9 mouse cellular contexts compared by ENCODE assay signal in the genomic region with DNA sequence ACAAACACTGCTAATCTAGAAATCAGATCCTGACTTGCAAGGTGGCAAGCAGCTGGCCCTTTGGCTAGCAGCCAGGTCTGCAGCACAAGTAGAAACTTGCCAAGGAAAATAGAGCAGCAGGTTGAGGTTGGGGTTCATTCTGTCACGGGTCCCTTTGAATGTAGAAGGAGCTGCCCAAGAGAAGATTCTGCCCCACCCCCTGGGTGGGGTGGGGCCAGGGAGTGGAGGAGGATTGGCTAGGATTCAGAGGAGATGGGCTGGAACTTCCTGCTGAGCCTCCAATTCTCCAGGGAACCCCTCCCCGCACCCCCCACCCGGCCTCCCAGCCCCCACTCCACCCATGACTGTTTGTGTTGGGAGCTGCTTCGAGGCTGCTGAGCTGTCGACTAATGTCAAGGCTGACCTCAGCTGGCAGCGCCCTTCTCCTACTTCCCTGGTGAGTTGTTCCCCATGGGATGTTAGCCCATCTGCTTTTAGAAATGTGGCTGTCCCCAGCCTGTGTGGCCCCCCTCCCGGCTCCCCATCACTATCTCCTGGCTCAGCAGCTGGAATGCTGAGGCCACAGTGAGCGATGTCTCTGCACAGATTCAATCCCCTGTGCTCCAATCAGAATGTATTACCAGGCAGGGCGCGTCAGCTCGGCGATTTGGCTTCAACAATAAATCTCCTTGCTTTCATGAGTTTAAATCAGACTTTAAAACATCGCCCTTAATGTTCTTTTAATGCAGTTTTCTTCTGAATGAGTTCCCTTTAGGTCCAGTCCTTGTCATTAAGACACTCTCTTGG.
DNase-seq lines count a peak whose midpoint lies in the region; ATAC-seq and TF ChIP-seq lines count a peak whose summit lies in the region.
"Had no signal": no experiment of that assay in that cellular context is flagged by ENCODE, and none has a peak within 500 bp of the region (broad histone marks: within the 10 kb centered on the region; RNA-seq: fewer than 3 reads in every experiment).

No protein-coding gene starts in this region.

- no peak for TF ChIP-seq EP300 in stomach, postnatal 0 days (optimal IDR thresholded peaks at IDR 0.05)

- 2% methylated on average over 13 of the region's 13 CpGs for whole genome bisulfite sequencing in heart, embryonic 12.5 days
- 1% methylated on average over 13 of the region's 13 CpGs for WGBS in kidney, embryonic 15.5 days
- 5% methylated on average over 13 of the region's 13 CpGs for WGBS in stomach, postnatal 0 days

- peaks cover 15% of the 10 kb centered on the region for H3K4me1 ChIP-seq in heart, embryonic 12.5 days (replicated peaks)
- H3K4me1 ChIP-seq in kidney, embryonic 15.5 days: peaks cover 17% of the 10 kb centered on the region
- H3K4me1 ChIP-seq in stomach, postnatal 0 days (replicated peaks; ENCODE audit: control insufficient read depth, insufficient read depth): 0 out of 2 replicates have a peak, but pooled peaks cover 2% of the 10 kb centered on the region

- no peak overlapping the region for H3K27ac ChIP-seq in layer of hippocampus, adult 2 months
- no peak overlapping the region for H3K27ac ChIP-seq in heart, embryonic 12.5 days (ENCODE audit: poor library complexity, severe bottlenecking)
- H3K27ac ChIP-seq in kidney, embryonic 15.5 days: peak overlapping the region; percentile 58; the same call in 1 of the 2 replicates
- peak overlapping the region; percentile 65 for H3K27ac ChIP-seq in stomach, postnatal 0 days (replicated peaks)
- H3K27ac ChIP-seq: liver, embryonic 14.5 days had no signal

- H3K4me3 ChIP-seq in layer of hippocampus, adult 2 months: peak overlapping the region; percentile 40
- peak overlapping the region; percentile 31 for H3K4me3 ChIP-seq in heart, embryonic 12.5 days
- H3K4me3 ChIP-seq in kidney, embryonic 15.5 days (replicated peaks): peak overlapping the region; percentile 41
- peak overlapping the region; percentile 26 for H3K4me3 ChIP-seq in stomach, postnatal 0 days (ENCODE audit: low read depth, low read length)

- no peak for TF ChIP-seq CTCF in layer of hippocampus, adult 2 months (conservative IDR thresholded peaks at IDR 0.05)
- TF ChIP-seq CTCF in stomach, postnatal 0 days (IDR thresholded peaks at IDR 0.05; ENCODE audit: low read depth): no peak

- H3K27me3 ChIP-seq in heart, embryonic 12.5 days (replicated peaks): peaks cover 9% of the 10 kb centered on the region
- 0 out of 2 replicates have a peak, but pooled peaks cover 9% of the 10 kb centered on the region for H3K27me3 ChIP-seq in kidney, embryonic 15.5 days
- H3K27me3 ChIP-seq in stomach, postnatal 0 days (ENCODE audit: control insufficient read depth, insufficient read depth, low read length): no peaks in the 10 kb centered on the region

- H3K4me2 ChIP-seq in heart, embryonic 12.5 days: peak overlapping the region; percentile 73
- H3K4me2 ChIP-seq in kidney, embryonic 15.5 days: peak overlapping the region; percentile 74
- peak overlapping the region; percentile 56 for H3K4me2 ChIP-seq in stomach, postnatal 0 days (replicated peaks; ENCODE audit: low read depth)

- H3K9ac ChIP-seq in heart, embryonic 12.5 days: no peak overlapping the region
- peak overlapping the region; percentile 29; the same call in 1 of the 2 replicates for H3K9ac ChIP-seq in kidney, embryonic 15.5 days
- H3K9ac ChIP-seq in stomach, postnatal 0 days (ENCODE audit: low read length): peak overlapping the region; percentile 2; the same call in 1 of the 2 replicates
- H3K9ac ChIP-seq: liver, embryonic 14.5 days had no signal

- no peaks in the 10 kb centered on the region for H3K9me3 ChIP-seq in heart, embryonic 12.5 days (replicated peaks)
- H3K9me3 ChIP-seq in kidney, embryonic 15.5 days (replicated peaks): no peaks in the 10 kb centered on the region
- no peaks in the 10 kb centered on the region for H3K9me3 ChIP-seq in stomach, postnatal 0 days (ENCODE audit: control insufficient read depth, low read length)

- no peaks in the 10 kb centered on the region for H3K36me3 ChIP-seq in heart, embryonic 12.5 days
- H3K36me3 ChIP-seq in kidney, embryonic 15.5 days: no peaks in the 10 kb centered on the region
- H3K36me3 ChIP-seq in stomach, postnatal 0 days (ENCODE audit: control insufficient read depth, insufficient read depth, low read length): no peaks in the 10 kb centered on the region

- ATAC-seq in heart, embryonic 12.5 days (ENCODE audit: insufficient number of reproducible peaks, low FRiP score): peak; percentile 57; the same call in 1 of the 2 replicates
- ATAC-seq in kidney, embryonic 15.5 days (replicated peaks; ENCODE audit: low FRiP score): peak; percentile 85
- ATAC-seq in stomach, postnatal 0 days (ENCODE audit: low FRiP score, low TSS enrichment): peak; percentile 87

- peak in 1 of 2 experiments; percentile 1 for DNase-seq in layer of hippocampus, adult 2 months (ENCODE audit: low spot score in 2 of 2)
- no peak for DNase-seq in layer of hippocampus, adult 18-20 months (ENCODE audit: low spot score in 2 of 2)
- peak; percentile 61 for DNase-seq in embryo, embryonic 10.5 days (ENCODE audit: low spot score)
- peak; percentile 60 for DNase-seq in lung, postnatal 25 days (ENCODE audit: low spot score)
- peak; percentile 80 for DNase-seq in stomach, postnatal 0 days (ENCODE audit: low spot score)
- DNase-seq in spleen, postnatal 10 days (ENCODE audit: low spot score in 2 of 2): no peak

Comparison
In these comparisons a context has a peak if more than half of its experiments do, and no peak if none do; other contexts are left out.
1. DNase-seq: peak in embryo, embryonic 10.5 days (single experiment), lung, postnatal 25 days (single experiment) and stomach, postnatal 0 days (single experiment); none in layer of hippocampus, adult 18-20 months (0 of 2) and spleen, postnatal 10 days (0 of 2).
2. H3K27ac ChIP-seq: peak in kidney, embryonic 15.5 days (single experiment) and stomach, postnatal 0 days (single experiment); none in layer of hippocampus, adult 2 months (single experiment) and heart, embryonic 12.5 days (single experiment).
3. Peak in every context shown above with its lines, with median percentiles within 50 percentile points of each other: H3K4me3 ChIP-seq, ATAC-seq and H3K4me2 ChIP-seq.